Mouse (Mus musculus) intestine, embryonic 16.5 days (tissue): ENCODE data around the gene Ypel2. TPM values are rescaled to one million over a fixed set of nuclear protein-coding genes. Genes with fewer than 3 reads are reported as not detected.

Experiments
- ATAC-seq: fragments of 200-750 bp; cut with Nextera tagmentation; 2 replicates; pipeline ENCODE4 v1.8.0; 2017; ENCODE audit warnings: moderate TSS enrichment, moderate library complexity
- H3K27ac ChIP-seq: fragments of 300-500 bp; sonication (generic); 2 replicates; pipeline ENCODE4 v1.5.1; 2014; ENCODE audit warnings: mild to moderate bottlenecking, low read length
- H3K27me3 ChIP-seq: fragments of 300-500 bp; sonication (generic); replicated peaks from 2 replicates; pipeline ENCODE4 v1.6.1; 2014; ENCODE audit warnings: low read length, control low read depth, mixed read lengths; ENCODE audit not compliant: control insufficient read depth, insufficient read depth
- H3K36me3 ChIP-seq: fragments of 300-500 bp; sonication (generic); 2 replicates; pipeline ENCODE4 v1.6.1; 2014; ENCODE audit warnings: low read length, control low read depth; ENCODE audit not compliant: control insufficient read depth, insufficient read depth
- H3K4me1 ChIP-seq: fragments of 300-500 bp; sonication (generic); 2 replicates; pipeline ENCODE4 v1.6.1; 2014; ENCODE audit warnings: low read length, control low read depth, mixed read lengths; ENCODE audit not compliant: control insufficient read depth, insufficient read depth
- H3K4me2 ChIP-seq: fragments of 300-500 bp; sonication (generic); 2 replicates; pipeline ENCODE4 v1.6.1; 2014; ENCODE audit warnings: low read depth, low read length, control low read depth
- H3K4me3 ChIP-seq: fragments of 300-500 bp; sonication (generic); 2 replicates; pipeline ENCODE4 v1.5.1; 2014; ENCODE audit warnings: mild to moderate bottlenecking, low read length
- H3K9ac ChIP-seq: fragments of 300-500 bp; sonication (generic); 2 replicates; pipeline ENCODE4 v1.6.1; 2014; ENCODE audit warnings: low read depth, low read length
- H3K9me3 ChIP-seq: fragments of 300-500 bp; sonication (generic); 2 replicates; pipeline ENCODE4 v1.6.1; 2016; ENCODE audit warnings: low read length, control low read depth; ENCODE audit not compliant: control insufficient read depth
- WGBS: fragments of 180-500 bp; shearing (Covaris S2); extraction: QIAGEN DNeasy Blood & Tissue Kit; methylation state at CpG from one replicate; pipeline ENCODE4 v1.1.7; 2014; 5-methylcytosine and 5-hydroxymethylcytosine counted together
- polyA plus RNA-seq: library from polyadenylated mRNA; unstranded; fragments of >200 nt; fragmentation: Nextera tagmentation; extraction: Ambion mirVana; gene quantifications from 2 replicates; pipeline ENCODE4 v1.2.1, GENCODE M21; 2015

Gene Ypel2
- polyA plus RNA-seq, 1 experiment from 2014 or later, result 7.5 TPM

DNA sequence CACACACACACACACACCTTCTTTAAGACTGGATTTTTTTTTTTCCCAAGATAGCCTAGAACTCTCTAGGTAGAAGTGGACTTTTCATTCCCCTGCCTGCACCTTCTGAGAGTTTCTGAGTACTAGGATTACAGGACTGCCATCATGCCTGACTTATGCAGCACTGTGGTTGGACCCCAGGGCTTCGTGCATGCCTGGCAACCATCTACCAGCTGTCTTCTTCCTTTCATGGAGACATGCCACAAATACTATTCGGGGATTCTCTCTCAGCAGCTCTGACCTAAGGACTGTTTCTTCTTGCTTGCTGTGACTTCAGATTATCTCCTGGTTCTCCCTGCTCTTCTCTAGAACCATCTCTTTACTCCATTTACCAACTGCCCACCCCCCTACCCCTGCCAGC lies 88.2 kb downstream of the Ypel2 start:
- Histone ChIP-seq H3K36me3 (no peaks in the 10 kb centered on the region), H3K27me3 (no peaks in the 10 kb centered on the region), H3K4me2 (no peak overlapping the region), H3K9me3 (no peaks in the 10 kb centered on the region), H3K4me1 (0 out of 2 replicates have a peak, but pooled peaks cover 13% of the 10 kb centered on the region), H3K27ac (no peak overlapping the region), H3K9ac (no peak overlapping the region), H3K4me3 (no peak overlapping the region)
- no peak for ATAC-seq
- WGBS, result 84% methylated on average over 2 of the region's 2 CpGs

GRCm38 (mm10) chr11:86904706-86905105 lies 88.8 kb downstream of the Ypel2 start:
- no peak overlapping the region for H3K9ac ChIP-seq
- H3K36me3 ChIP-seq, result no peaks in the 10 kb centered on the region
- H3K4me2 ChIP-seq, result no peak overlapping the region
- H3K4me1 ChIP-seq, result 0 out of 2 replicates have a peak, but pooled peaks cover 13% of the 10 kb centered on the region
- no peaks in the 10 kb centered on the region for H3K9me3 ChIP-seq
- H3K27ac ChIP-seq, result no peak overlapping the region
- WGBS, result 64% methylated on average over 4 of the region's 4 CpGs
- no peaks in the 10 kb centered on the region for H3K27me3 ChIP-seq
- ATAC-seq, result no peak
- H3K4me3 ChIP-seq, result no peak overlapping the region

GRCm38 (mm10) chr11:86898367-86898766 lies 95.1 kb downstream of the Ypel2 start:
- Histone ChIP-seq H3K27ac (no peak overlapping the region), H3K4me3 (no peak overlapping the region), H3K4me1 (no peaks in the 10 kb centered on the region), H3K36me3 (no peaks in the 10 kb centered on the region), H3K9ac (no peak overlapping the region), H3K27me3 (no peaks in the 10 kb centered on the region), H3K9me3 (no peaks in the 10 kb centered on the region), H3K4me2 (no peak overlapping the region)
- no peak for ATAC-seq
- 26% methylated on average over 2 of the region's 2 CpGs for WGBS

DNA sequence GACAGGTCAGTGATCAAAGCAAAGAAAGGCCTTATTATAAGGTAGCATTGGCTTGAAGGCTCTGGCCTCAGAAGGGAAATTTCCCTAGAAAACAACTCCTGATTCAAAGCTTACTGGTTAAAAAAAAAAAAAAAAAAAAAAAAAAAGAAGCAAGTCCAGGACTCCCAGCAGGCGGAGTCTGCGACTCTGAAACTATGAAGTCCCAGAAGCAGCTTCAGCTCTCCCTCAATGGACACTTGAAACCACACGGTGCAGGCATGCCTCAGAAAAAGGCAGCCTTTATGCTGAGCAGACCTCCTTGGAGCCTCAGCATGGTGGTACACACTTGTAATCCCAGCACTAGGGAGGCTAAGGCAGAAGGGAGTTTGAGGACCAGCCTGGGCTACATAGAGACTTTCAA lies 97.9 kb downstream of the Ypel2 start:
- Histone ChIP-seq H3K36me3 (no peaks in the 10 kb centered on the region), H3K4me1 (no peaks in the 10 kb centered on the region), H3K4me3 (no peak overlapping the region), H3K27ac (no peak overlapping the region), H3K9ac (no peak overlapping the region), H3K9me3 (no peaks in the 10 kb centered on the region), H3K27me3 (no peaks in the 10 kb centered on the region), H3K4me2 (no peak overlapping the region)
- WGBS, result 51% methylated on average over 3 of the region's 3 CpGs
- ATAC-seq, result no peak

GRCm38 (mm10) chr11:86895156-86895555 lies 98.4 kb downstream of the Ypel2 start:
- Histone ChIP-seq H3K27me3 (no peaks in the 10 kb centered on the region), H3K27ac (no peak overlapping the region), H3K4me3 (no peak overlapping the region), H3K4me2 (no peak overlapping the region), H3K9ac (no peak overlapping the region), H3K36me3 (no peaks in the 10 kb centered on the region), H3K9me3 (no peaks in the 10 kb centered on the region), H3K4me1 (no peaks in the 10 kb centered on the region)
- WGBS, result 61% methylated on average over 9 of the region's 9 CpGs
- ATAC-seq, result no peak

DNA sequence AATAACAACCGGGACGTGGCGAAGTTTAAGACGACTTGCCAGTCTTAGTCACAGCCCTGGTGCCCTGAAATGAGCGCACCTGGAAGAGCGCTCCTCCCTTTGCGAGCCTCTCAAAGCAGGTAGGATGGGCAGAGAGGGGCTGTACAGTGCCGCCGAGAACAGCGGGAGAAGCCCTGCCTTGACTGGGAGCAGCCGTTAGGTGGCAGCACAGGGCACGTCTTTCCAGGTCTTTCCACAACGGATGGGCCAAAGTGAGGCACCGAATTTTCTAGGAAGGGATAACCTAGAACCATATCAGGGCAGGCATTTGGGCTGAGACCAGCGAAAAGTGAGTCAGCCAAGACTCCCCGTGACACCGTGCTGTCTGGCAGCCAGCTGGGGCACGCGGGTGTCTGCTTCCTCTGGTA lies 99.3 kb downstream of the Ypel2 start:
- Histone ChIP-seq H3K27ac (no peak overlapping the region), H3K9ac (peak overlapping the region; percentile 56), H3K4me1 (no peaks in the 10 kb centered on the region), H3K27me3 (no peaks in the 10 kb centered on the region), H3K4me2 (peak overlapping the region; percentile 64), H3K4me3 (peak overlapping the region; percentile 31), H3K36me3 (no peaks in the 10 kb centered on the region), H3K9me3 (no peaks in the 10 kb centered on the region)
- WGBS, result 4% methylated on average over 19 of the region's 19 CpGs
- ATAC-seq, result peak; percentile 74

GRCm38 (mm10) chr11:86892996-86893670 lies 100.4 kb downstream of the Ypel2 start:
- Histone ChIP-seq H3K27ac (no peak overlapping the region), H3K9me3 (no peaks in the 10 kb centered on the region), H3K4me3 (no peak overlapping the region), H3K27me3 (no peaks in the 10 kb centered on the region), H3K4me2 (no peak overlapping the region), H3K4me1 (no peaks in the 10 kb centered on the region), H3K36me3 (no peaks in the 10 kb centered on the region), H3K9ac (no peak overlapping the region)
- ATAC-seq, result no peak
- WGBS, result 82% methylated on average over 15 of the region's 15 CpGs

Other genes with a start within 250 kb of the Ypel2 start
- 124 and 144 TPM in 2 replicates for gene Cltc, start 236.1 kb downstream of the Ypel2 start, polyA plus RNA-seq
- 12.8 and 13.2 TPM in 2 replicates for gene Dhx40, start 186.0 kb downstream of the Ypel2 start, polyA plus RNA-seq
- gene Gdpd1, start 80.4 kb upstream of the Ypel2 start, polyA plus RNA-seq, result 24.5 and 24.7 TPM in 2 replicates
- 14.3 and 15.3 TPM in 2 replicates for gene Smg8, start 93.1 kb upstream of the Ypel2 start, polyA plus RNA-seq
- gene Prr11, start 115.0 kb upstream of the Ypel2 start, polyA plus RNA-seq, result 6.5 TPM in 2 replicates
- gene Ska2, start 115.5 kb upstream of the Ypel2 start, polyA plus RNA-seq, result 30.6 and 37.7 TPM in 2 replicates
- 16.2 and 19.1 TPM in 2 replicates for gene Trim37, start 133.4 kb upstream of the Ypel2 start, polyA plus RNA-seq